Mouse (Mus musculus) CH12F3 (cell line): Measurements from ENCODE around the gene Knl1.
"Not testable (repeated sequence)": the region's sequence is repeated elsewhere in the genome, so short reads cannot be mapped to it uniquely, and the experiment has no call there.

Experiments
- in situ Hi-C: fragments of 300-500 bp; cut with MboI; formaldehyde crosslinking; loops from 2 replicates; pipeline ENCODE4 v1.14.3; 2020; ENCODE audit warnings: low sequenced_read_pairs

Knl1 gene

GRCm38 (mm10) chr2:119046649-119047611, at the start of gene Knl1:
Gene Knl1, plus strand, starts transcription at chr2:119047119.
- in situ Hi-C loops: no loop called here

GRCm38 (mm10) chr2:118998115-118998866, 48.6 kb upstream of the Knl1 start:
- in situ Hi-C loops: loop anchor here (25.0 kb wide), 1 partner anchor 361 kb away; no protein-coding TSS in a partner anchor

- in situ Hi-C loops: loop anchor here (25.0 kb wide), 1 partner anchor 362 kb away; no protein-coding TSS in a partner anchor
Measured at GRCm38 (mm10) chr2:118999025-118999639, 47.8 kb upstream of the Knl1 start.

GRCm38 (mm10) chr2:119006886-119007285, 40.0 kb upstream of the Knl1 start:
- in situ Hi-C loops: no loop called here

- in situ Hi-C loops: no loop called here
Measured at GRCm38 (mm10) chr2:119009376-119009775, 37.5 kb upstream of the Knl1 start.

GRCm38 (mm10) chr2:119014989-119015388, 31.9 kb upstream of the Knl1 start:
- in situ Hi-C loops: no loop called here

- in situ Hi-C loops: no loop called here
Measured at GRCm38 (mm10) chr2:119015604-119016180, 31.2 kb upstream of the Knl1 start.

GRCm38 (mm10) chr2:119016312-119016711, 30.6 kb upstream of the Knl1 start:
- in situ Hi-C loops: not testable (repeated sequence)

GRCm38 (mm10) chr2:119017647-119018046, 29.3 kb upstream of the Knl1 start:
- in situ Hi-C loops: no loop called here

- in situ Hi-C loops: no loop called here
Measured at GRCm38 (mm10) chr2:119018391-119019122, 28.4 kb upstream of the Knl1 start.

- in situ Hi-C loops: no loop called here
Measured at GRCm38 (mm10) chr2:119019131-119019530, 27.8 kb upstream of the Knl1 start.

- in situ Hi-C loops: no loop called here
Measured at GRCm38 (mm10) chr2:119019538-119019937, 27.4 kb upstream of the Knl1 start.

GRCm38 (mm10) chr2:119023154-119023660, 23.7 kb upstream of the Knl1 start:
- in situ Hi-C loops: no loop called here

GRCm38 (mm10) chr2:119024536-119025238, 22.2 kb upstream of the Knl1 start:
- in situ Hi-C loops: no loop called here

GRCm38 (mm10) chr2:119025239-119025616, 21.7 kb upstream of the Knl1 start:
- in situ Hi-C loops: no loop called here

- in situ Hi-C loops: no loop called here
Measured at GRCm38 (mm10) chr2:119026951-119027350, 20.0 kb upstream of the Knl1 start.

- in situ Hi-C loops: no loop called here
Measured at GRCm38 (mm10) chr2:119028941-119029551, 17.9 kb upstream of the Knl1 start, which contains the start of gene Ccdc32. Gene Ccdc32, minus strand, starts transcription at chr2:119029393.

GRCm38 (mm10) chr2:119032191-119032590, 14.7 kb upstream of the Knl1 start:
- in situ Hi-C loops: no loop called here
